Mouse (Mus musculus): ENCODE data around the gene Copg2.

The Copg2 gene

GRCm38 (mm10) chr6:30896195-30896985, at the start of gene Copg2:
TSS of gene Copg2 (minus strand) at chr6:30896794.
- peak; percentile 96 for DNase-seq (ENCODE audit: low spot score)

- no peak for DNase-seq (ENCODE audit: low spot score)
These were observed 42.7 kb upstream of the Copg2 start for GRCm38 (mm10) chr6:30939264-30939663.

GRCm38 (mm10) chr6:30922821-30923220, 26.2 kb upstream of the Copg2 start:
- DNase-seq (ENCODE audit: low spot score): no peak

GRCm38 (mm10) chr6:30921826-30922225, 25.2 kb upstream of the Copg2 start:
- no peak for DNase-seq (ENCODE audit: low spot score)

GRCm38 (mm10) chr6:30920834-30921675, 24.5 kb upstream of the Copg2 start:
- no peak for DNase-seq (ENCODE audit: low spot score)

GRCm38 (mm10) chr6:30915473-30915872, 18.9 kb upstream of the Copg2 start, which contains the start of gene Tsga13:
TSS of gene Tsga13 (minus strand) at chr6:30915573.
- DNase-seq (ENCODE audit: low spot score): no peak

- DNase-seq (ENCODE audit: low spot score): no peak
These were observed 11.4 kb upstream of the Copg2 start for GRCm38 (mm10) chr6:30907970-30908369.

- no peak for DNase-seq (ENCODE audit: low spot score)
These were observed 8.3 kb upstream of the Copg2 start for GRCm38 (mm10) chr6:30904911-30905310.

GRCm38 (mm10) chr6:30904033-30904432, 7.4 kb upstream of the Copg2 start:
- DNase-seq (ENCODE audit: low spot score): no peak

GRCm38 (mm10) chr6:30897520-30897919, 926 bp upstream of the Copg2 start:
- DNase-seq (ENCODE audit: low spot score): no peak

- DNase-seq (ENCODE audit: low spot score): no peak
These were observed 363 bp upstream of the Copg2 start for GRCm38 (mm10) chr6:30896986-30897327.

GRCm38 (mm10) chr6:30895819-30896194, 787 bp downstream of the Copg2 start:
- no peak for DNase-seq (ENCODE audit: low spot score)

GRCm38 (mm10) chr6:30893081-30893480, 3.5 kb downstream of the Copg2 start:
- DNase-seq (ENCODE audit: low spot score): no peak

GRCm38 (mm10) chr6:30891761-30892160, 4.8 kb downstream of the Copg2 start:
- DNase-seq (ENCODE audit: low spot score): no peak

GRCm38 (mm10) chr6:30884856-30885255, 11.7 kb downstream of the Copg2 start:
- DNase-seq (ENCODE audit: low spot score): no peak

GRCm38 (mm10) chr6:30883491-30883890, 13.1 kb downstream of the Copg2 start:
- DNase-seq (ENCODE audit: low spot score): no peak

- DNase-seq (ENCODE audit: low spot score): no peak
These were observed 19.9 kb downstream of the Copg2 start for GRCm38 (mm10) chr6:30876661-30877060.

- no peak for DNase-seq (ENCODE audit: low spot score)
These were observed 30.1 kb downstream of the Copg2 start for GRCm38 (mm10) chr6:30866501-30866900.

GRCm38 (mm10) chr6:30865031-30865678, 31.4 kb downstream of the Copg2 start:
- DNase-seq (ENCODE audit: low spot score): no peak

GRCm38 (mm10) chr6:30855956-30856355, 40.6 kb downstream of the Copg2 start:
- no peak for DNase-seq (ENCODE audit: low spot score)

GRCm38 (mm10) chr6:30855205-30855604, 41.4 kb downstream of the Copg2 start:
- no peak for DNase-seq (ENCODE audit: low spot score)

- no peak for DNase-seq (ENCODE audit: low spot score)
These were observed 46.8 kb downstream of the Copg2 start for GRCm38 (mm10) chr6:30849818-30850217.

GRCm38 (mm10) chr6:30832241-30832640, 64.4 kb downstream of the Copg2 start:
- DNase-seq (ENCODE audit: low spot score): no peak
